Mouse (Mus musculus) MEL (cell line): ENCODE results near the gene Nans. TPM values are rescaled to one million over a fixed set of nuclear protein-coding genes. Genes with fewer than 3 reads are reported as not detected.
A peak's percentile ranks its signal among the peaks of the same experiment; 100 is the strongest.

Experiments used
- DNase-seq: peaks from one replicate; pipeline ENCODE4 v3.0.0; 2011; ENCODE audit warnings: low read depth, low spot score
- H3K27ac ChIP-seq: 2 replicates; pipeline ENCODE4 v1.5.1; 2012; ENCODE audit warnings: low read depth, mild to moderate bottlenecking, control low read depth, low read length, moderate library complexity; ENCODE audit not compliant: control insufficient read depth
- H3K27me3 ChIP-seq, 2 experiments: fragments of 150-350 bp in 1 of 2; sonication (generic) in 1 of 2; 2 replicates each; pipeline ENCODE4 v1.6.1; 2012; ENCODE audit warnings: low read length in 2 of 2, mild to moderate bottlenecking in 2 of 2, improper control_type of control experiment in 1 of 2, moderate library complexity in 1 of 2; ENCODE audit not compliant: insufficient read depth in 2 of 2, control insufficient read depth in 1 of 2
- H3K36me3 ChIP-seq, 2 experiments: 2 replicates each; pipeline ENCODE4 v1.6.1; 2012 to 2014; ENCODE audit warnings: low read length in 2 of 2, improper control_type of control experiment in 1 of 2, inconsistent platforms in 1 of 2, mild to moderate bottlenecking in 1 of 2; ENCODE audit not compliant: insufficient read depth in 2 of 2, control insufficient read depth in 1 of 2
- H3K4me1 ChIP-seq, 2 experiments: fragments of 150-350 bp in 1 of 2; sonication (generic) in 1 of 2; 2 replicates each; pipeline ENCODE4 v1.6.1; 2012; ENCODE audit warnings: low read length in 2 of 2, improper control_type of control experiment in 1 of 2, mild to moderate bottlenecking in 1 of 2; ENCODE audit not compliant: insufficient read depth in 2 of 2, control insufficient read depth in 1 of 2
- H3K4me3 ChIP-seq, 2 experiments: fragments of 150-350 bp in 1 of 2; sonication (generic) in 1 of 2; 2 replicates each; pipeline ENCODE4 v1.5.1; 2012; ENCODE audit warnings: low read depth in 2 of 2, low read length in 2 of 2, mild to moderate bottlenecking in 2 of 2, moderate library complexity in 2 of 2, control low read depth in 1 of 2, improper control_type of control experiment in 1 of 2; ENCODE audit not compliant: control insufficient read depth in 1 of 2, insufficient read depth in 1 of 2
- H3K79me2 ChIP-seq: 2 replicates; pipeline ENCODE4 v1.6.1; 2012; ENCODE audit warnings: mild to moderate bottlenecking, low read length, moderate library complexity; ENCODE audit not compliant: control insufficient read depth, poor library complexity, insufficient read depth
- H3K9ac ChIP-seq: 2 replicates; pipeline ENCODE4 v1.6.1; 2012; ENCODE audit warnings: low read depth, mild to moderate bottlenecking, control low read depth, low read length, moderate library complexity; ENCODE audit not compliant: control insufficient read depth, poor library complexity, severe bottlenecking
- H3K9me3 ChIP-seq: fragments of 150-350 bp; sonication (generic); replicated peaks from 2 replicates; pipeline ENCODE4 v1.6.1; 2012; ENCODE audit warnings: mild to moderate bottlenecking, low read length, improper control_type of control experiment, moderate library complexity; ENCODE audit not compliant: insufficient read depth
- BHLHE40 ChIP-seq: IDR thresholded peaks from 2 replicates; pipeline ENCODE4 v1.6.1; 2012; ENCODE audit warnings: low read depth, mild to moderate bottlenecking, inconsistent platforms, low read length, improper control_type of control experiment, borderline replicate concordance
- CHD1 ChIP-seq: IDR thresholded peaks from 2 replicates; pipeline ENCODE4 v1.6.1; 2012; ENCODE audit warnings: low read depth, mild to moderate bottlenecking, inconsistent platforms, low read length, improper control_type of control experiment
- CHD2 ChIP-seq: IDR thresholded peaks from 2 replicates; pipeline ENCODE4 v1.6.1; 2011; ENCODE audit warnings: low read length, improper control_type of control experiment
- CTCF ChIP-seq, 3 experiments: IDR thresholded peaks in 2 of 3; conservative IDR thresholded peaks in 1 of 3; 2 replicates each; pipeline ENCODE4 v1.5.1; 2011 to 2012; ENCODE audit warnings: low read length in 3 of 3, low read depth in 2 of 3, mild to moderate bottlenecking in 2 of 3, improper control_type of control experiment in 1 of 3, inconsistent platforms in 1 of 3, mixed read lengths in 1 of 3, moderate library complexity in 1 of 3; ENCODE audit not compliant: control insufficient read depth in 1 of 3, insufficient read depth in 1 of 3, poor library complexity in 1 of 3, severe bottlenecking in 1 of 3
- E2F4 ChIP-seq: IDR thresholded peaks from 2 replicates; pipeline ENCODE4 v1.6.1; 2011; ENCODE audit warnings: low read depth, low read length, improper control_type of control experiment, borderline replicate concordance
- HCFC1 ChIP-seq: IDR thresholded peaks from 2 replicates; pipeline ENCODE4 v1.6.1; 2012; ENCODE audit warnings: low read depth, mild to moderate bottlenecking, inconsistent platforms, low read length, improper control_type of control experiment, moderate library complexity
- JUND ChIP-seq: IDR thresholded peaks from 2 replicates; pipeline ENCODE4 v1.6.1; 2011; ENCODE audit warnings: low read depth, mild to moderate bottlenecking, improper control_type of control experiment, low read length
- KAT2A ChIP-seq: conservative IDR thresholded peaks from 2 replicates; pipeline ENCODE4 v1.6.1; 2012; ENCODE audit warnings: low read depth, low read length, improper control_type of control experiment, inconsistent platforms
- MAFK ChIP-seq: IDR thresholded peaks from 2 replicates; pipeline ENCODE4 v1.6.1; 2011; ENCODE audit warnings: low read depth, mild to moderate bottlenecking, low read length, improper control_type of control experiment, borderline replicate concordance
- MAX ChIP-seq: IDR thresholded peaks from 2 replicates; pipeline ENCODE4 v1.6.1; 2011; ENCODE audit warnings: low read length, improper control_type of control experiment
- MAZ ChIP-seq: IDR thresholded peaks from 2 replicates; pipeline ENCODE4 v1.6.1; 2012; ENCODE audit warnings: low read depth, mild to moderate bottlenecking, inconsistent platforms, low read length, improper control_type of control experiment
- MEF2A ChIP-seq: IDR thresholded peaks from 2 replicates; pipeline ENCODE4 v1.6.1; 2014; ENCODE audit warnings: low read depth, mild to moderate bottlenecking, inconsistent platforms, low read length, improper control_type of control experiment; ENCODE audit not compliant: poor library complexity, insufficient replicate concordance, severe bottlenecking; ENCODE audit errors: extremely low read depth
- POLR2A ChIP-seq, 2 experiments: IDR thresholded peaks; 2 replicates each; pipeline ENCODE4 v1.6.1; 2011 to 2012; ENCODE audit warnings: low read length in 2 of 2, mild to moderate bottlenecking in 2 of 2, control low read depth in 1 of 2, improper control_type of control experiment in 1 of 2, low read depth in 1 of 2, moderate library complexity in 1 of 2; ENCODE audit not compliant: control insufficient read depth in 1 of 2, insufficient read depth in 1 of 2, poor library complexity in 1 of 2
- POLR2AphosphoS2 ChIP-seq: IDR thresholded peaks from 2 replicates; pipeline ENCODE4 v1.6.1; 2011; ENCODE audit warnings: low read length, improper control_type of control experiment
- POLR2AphosphoS5 ChIP-seq: IDR thresholded peaks from 2 replicates; pipeline ENCODE4 v1.6.1; 2012; ENCODE audit warnings: low read depth, borderline replicate concordance, mild to moderate bottlenecking, inconsistent platforms, low read length, moderate library complexity, mixed read lengths
- RCOR1 ChIP-seq: IDR thresholded peaks from 2 replicates; pipeline ENCODE4 v1.6.1; 2012; ENCODE audit warnings: low read depth, mild to moderate bottlenecking, inconsistent platforms, low read length, improper control_type of control experiment
- SIN3A ChIP-seq: IDR thresholded peaks from 2 replicates; pipeline ENCODE4 v1.6.1; 2012; ENCODE audit warnings: low read length, improper control_type of control experiment, inconsistent platforms
- SMC3 ChIP-seq: IDR thresholded peaks from 2 replicates; pipeline ENCODE4 v1.6.1; 2011; ENCODE audit warnings: low read depth, low read length, improper control_type of control experiment
- TAL1 ChIP-seq: IDR thresholded peaks from 2 replicates; pipeline ENCODE4 v1.6.1; 2012; ENCODE audit warnings: mild to moderate bottlenecking, inconsistent platforms, low read length, moderate library complexity, mixed read lengths
- TBP ChIP-seq: IDR thresholded peaks from 2 replicates; pipeline ENCODE4 v1.8.0; 2011; ENCODE audit warnings: low read depth, low read length, improper control_type of control experiment
- UBTF ChIP-seq: IDR thresholded peaks from 2 replicates; pipeline ENCODE4 v1.6.1; 2012; ENCODE audit warnings: low read depth, mild to moderate bottlenecking, inconsistent platforms, low read length, improper control_type of control experiment, moderate library complexity, borderline replicate concordance; ENCODE audit not compliant: insufficient read depth
- ZKSCAN1 ChIP-seq: IDR thresholded peaks from 2 replicates; pipeline ENCODE4 v1.6.1; 2012; ENCODE audit warnings: low read depth, mild to moderate bottlenecking, inconsistent platforms, low read length, improper control_type of control experiment, moderate library complexity
- polyA plus RNA-seq, 2 experiments: library from polyadenylated mRNA; stranded (reverse) in 1 of 2; unstranded in 1 of 2; fragments of >175 nt in 1 of 2; fragments of >200 nt in 1 of 2; gene quantifications; 2 replicates each; pipeline versions ENCODE4 v1.2.1 to v1.2.4; 2012; ENCODE audit warnings: low replicate concordance in 2 of 2, low read depth in 1 of 2; ENCODE audit not compliant: insufficient read length in 2 of 2, insufficient read depth in 1 of 2, missing spikeins in 1 of 2
- total RNA-seq: library from RNA; depleted of rRNA; stranded (reverse); fragments of 300-350 nt; gene quantifications from 2 replicates; pipeline ENCODE4 v1.2.3, GENCODE M21; 2012

Nans gene
- total and polyA plus RNA-seq, 3 experiments: 136 to 246 (median 182) TPM

DNA sequence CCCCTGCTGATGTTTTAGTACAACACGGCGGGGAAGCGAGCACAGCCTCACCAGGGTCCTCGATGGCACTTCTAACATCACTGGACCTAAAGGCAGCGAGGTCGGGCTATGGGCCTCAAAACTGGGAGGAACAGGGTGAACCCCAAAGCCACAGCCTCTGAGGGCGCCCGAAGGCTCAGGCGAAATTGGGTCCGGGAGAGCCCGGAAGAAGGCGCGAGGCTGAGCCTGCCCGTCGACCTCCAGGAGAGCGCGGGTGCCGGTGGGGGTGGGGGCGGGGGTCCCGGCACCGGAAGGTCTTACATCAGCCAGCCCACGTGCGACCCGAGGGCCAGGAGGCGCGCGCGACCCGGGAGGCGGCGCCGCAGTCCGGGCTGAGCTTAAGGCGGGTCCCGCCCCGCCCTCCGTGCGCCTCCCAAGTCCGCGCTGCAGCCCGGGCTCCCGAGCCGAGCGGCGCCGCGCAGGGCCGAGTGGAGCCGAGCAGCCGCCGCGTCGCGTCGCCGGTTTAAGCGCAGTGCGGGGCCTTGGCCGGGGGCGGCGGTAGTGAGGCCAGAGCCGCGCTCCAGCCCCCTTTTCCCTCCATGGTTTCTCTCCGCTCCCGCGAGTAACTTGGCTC is 38.4 kb upstream of the Nans start, which contains the start of gene Anp32b (continued):
- TF ChIP-seq MAZ: no peak
- TF ChIP-seq RCOR1: no peak
- 0 out of 2 replicates have a peak, but pooled peaks have one; percentile 59 for TF ChIP-seq HCFC1
- TF ChIP-seq MAX: peak; percentile 85; the same call in 1 of the 2 replicates
- no peak for TF ChIP-seq CHD1
- TF ChIP-seq MAFK: no peak
- TF ChIP-seq CHD2: no peak
- TF ChIP-seq MEF2A: no peak
- TF ChIP-seq POLR2A (IDR thresholded peaks at IDR 0.05; ENCODE audit: control insufficient read depth in 1 of 2, insufficient read depth in 1 of 2, low read depth in 1 of 2, low read length in 2 of 2, poor library complexity in 1 of 2): peak; percentile 35 to 73; a peak in 1 of 4 replicates
- TF ChIP-seq ZKSCAN1: no peak
- no peak for TF ChIP-seq TBP
- no peak for TF ChIP-seq JUND
- TF ChIP-seq SMC3: no peak
- peak in 2 of 3 experiments; percentile 50 to 52; a peak in 5 of 6 replicates for TF ChIP-seq CTCF (IDR thresholded peaks at IDR 0.05 in 2 of 3, conservative IDR thresholded peaks at IDR 0.05 in 1 of 3; ENCODE audit: control insufficient read depth in 1 of 3, insufficient read depth in 1 of 3, low read depth in 2 of 3, low read length in 3 of 3, poor library complexity in 1 of 3, severe bottlenecking in 1 of 3)
- TF ChIP-seq POLR2AphosphoS5: no peak
- TF ChIP-seq KAT2A: no peak; the same call in 1 of the 2 replicates
- no peak; the same call in 1 of the 2 replicates for TF ChIP-seq E2F4
- no peak for TF ChIP-seq TAL1
- TF ChIP-seq BHLHE40: peak; percentile 64; the same call in 1 of the 2 replicates
- peak; percentile 19; the same call in 1 of the 2 replicates for TF ChIP-seq POLR2AphosphoS2

DNA sequence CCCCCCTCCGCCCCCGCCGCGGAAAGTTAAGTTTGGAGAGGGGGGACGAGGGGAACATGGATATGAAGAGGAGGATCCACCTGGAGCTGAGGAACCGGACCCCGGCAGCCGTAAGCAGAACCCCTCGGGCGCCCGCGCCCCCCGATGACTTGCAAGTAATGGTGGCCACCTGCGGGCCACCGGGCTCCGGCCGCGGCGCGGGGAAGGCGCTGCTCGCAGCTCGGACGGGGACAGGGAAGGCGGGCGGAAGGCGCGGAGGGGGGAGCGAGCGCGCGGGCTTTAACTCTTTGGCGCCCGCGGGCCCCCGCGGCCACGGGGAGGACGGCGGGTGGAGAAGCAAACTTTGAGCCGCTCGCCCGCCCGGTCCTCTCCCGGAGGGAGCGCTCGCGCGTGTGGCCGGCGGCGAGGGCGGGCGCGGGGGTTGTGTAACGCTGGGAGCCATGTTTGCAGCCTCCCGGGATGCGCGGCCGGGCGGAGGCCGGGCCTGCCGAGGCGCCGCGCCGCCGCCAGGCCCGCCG is 37.7 kb upstream of the Nans start:
- Histone ChIP-seq H3K9me3 (no peaks in the 10 kb centered on the region), H3K79me2 (peaks cover 58% of the 10 kb centered on the region), H3K27me3 (no peaks in the 10 kb centered on the region), H3K9ac (peak overlapping the region; percentile 98), H3K36me3 (peaks cover 0 to 44% of the 10 kb centered on the region in 2 experiments), H3K27ac (peak overlapping the region; percentile 91), H3K4me3 (peak overlapping the region; percentile 85 to 90), H3K4me1 (peaks cover 27 to 42% of the 10 kb centered on the region in 2 experiments)
- peak; percentile 60 for DNase-seq
- TF ChIP-seq BHLHE40 (no peak), MAX (no peak), SIN3A (peak; percentile 43; the same call in 1 of the 2 replicates), UBTF (peak; percentile 10; the same call in 1 of the 2 replicates), MAZ (peak; percentile 46; the same call in 1 of the 2 replicates)
